Mouse (Mus musculus) midbrain, embryonic 16.5 days (tissue): ENCODE measurements around the gene Gm32742. TPM values are rescaled to one million over a fixed set of nuclear protein-coding genes. Genes with fewer than 3 reads are reported as not detected.
A peak's percentile ranks its signal among the peaks of the same experiment; 100 is the strongest.

ENCODE experiments used
- ATAC-seq: fragments of 200-750 bp; cut with Nextera tagmentation; 2 replicates; pipeline ENCODE4 v1.8.0; 2017; ENCODE audit warnings: moderate TSS enrichment
- H3K27ac ChIP-seq: fragments of 300-500 bp; sonication (generic); 2 replicates; pipeline ENCODE4 v1.5.1; 2014; ENCODE audit warnings: mild to moderate bottlenecking, low read length, mixed read lengths
- H3K27me3 ChIP-seq: fragments of 300-500 bp; sonication (generic); 2 replicates; pipeline ENCODE4 v1.6.1; 2014; ENCODE audit warnings: low read depth, low read length, mixed read lengths; ENCODE audit not compliant: control insufficient read depth, insufficient read depth
- H3K36me3 ChIP-seq: fragments of 300-500 bp; sonication (generic); 2 replicates; pipeline ENCODE4 v1.6.1; 2014; ENCODE audit warnings: mild to moderate bottlenecking, low read length, moderate library complexity, mixed read lengths; ENCODE audit not compliant: control insufficient read depth, insufficient read depth
- H3K4me1 ChIP-seq: fragments of 300-500 bp; sonication (generic); 2 replicates; pipeline ENCODE4 v1.6.1; 2014; ENCODE audit warnings: mild to moderate bottlenecking, low read length, mixed read lengths; ENCODE audit not compliant: control insufficient read depth, insufficient read depth
- H3K4me2 ChIP-seq: fragments of 300-500 bp; sonication (generic); 2 replicates; pipeline ENCODE4 v1.6.1; 2014; ENCODE audit warnings: mild to moderate bottlenecking, low read length, mixed read lengths
- H3K4me3 ChIP-seq: fragments of 300-500 bp; sonication (generic); 2 replicates; pipeline ENCODE4 v1.5.1; 2014; ENCODE audit warnings: low read depth, mild to moderate bottlenecking, low read length, moderate library complexity, mixed read lengths
- H3K9ac ChIP-seq: fragments of 300-500 bp; sonication (generic); 2 replicates; pipeline ENCODE4 v1.6.1; 2014; ENCODE audit warnings: low read depth, low read length, mixed read lengths
- H3K9me3 ChIP-seq: fragments of 300-500 bp; sonication (generic); replicated peaks from 2 replicates; pipeline ENCODE4 v1.6.1; 2014; ENCODE audit warnings: mild to moderate bottlenecking, low read length, mixed read lengths; ENCODE audit not compliant: control insufficient read depth, poor library complexity, severe bottlenecking
- WGBS: fragments of 180-500 bp; shearing (Covaris S2); extraction: QIAGEN DNeasy Blood & Tissue Kit; methylation state at CpG from one replicate; pipeline ENCODE4 v1.1.7; 2014; 5-methylcytosine and 5-hydroxymethylcytosine counted together
- microRNA counts: library from miRNA; unstranded; fragments of <30 nt; microRNA quantifications from one replicate; lab custom pipeline; 2016
- microRNA-seq: library from miRNA; unstranded; fragments of <30 nt; microRNA quantifications from one replicate; pipeline ENCODE4, GENCODE M21; 2017
- polyA plus RNA-seq: library from polyadenylated mRNA; unstranded; fragments of >200 nt; fragmentation: Nextera tagmentation; extraction: Ambion mirVana; gene quantifications from 2 replicates; pipeline ENCODE4 v1.2.1, GENCODE M21; 2015

Gm32742 gene
- polyA plus RNA-seq, 1 experiment from 2014 or later: 0.03 TPM

- H3K27me3 ChIP-seq: no peaks in the 10 kb centered on the region; the same call in 1 of the 2 replicates
- no peaks in the 10 kb centered on the region for H3K9me3 ChIP-seq
- peak; percentile 56; the same call in 1 of the 2 replicates for ATAC-seq
- H3K4me3 ChIP-seq: peak within 1 kb of the TSS; percentile 55
- no peak within 1 kb of the TSS for H3K27ac ChIP-seq
- H3K36me3 ChIP-seq: no peaks in the 10 kb centered on the region
- no peak within 1 kb of the TSS for H3K9ac ChIP-seq
- H3K4me1 ChIP-seq: peaks cover 8% of the 10 kb centered on the region
- peak within 1 kb of the TSS; percentile 100 for H3K4me2 ChIP-seq
- WGBS: 8% methylated on average over 27 of the region's 27 CpGs
These were observed 63.4 kb downstream of the Gm32742 start, which contains the start of gene 4833427G06Rik for GRCm38 (mm10) chr9:51101756-51102425. Gene 4833427G06Rik (minus strand): TSS chr9:51102078.

GRCm38 (mm10) chr9:51096306-51096705 lies 69.0 kb downstream of the Gm32742 start:
- ATAC-seq: no peak
- WGBS: 68% methylated on average over 2 of the region's 2 CpGs
- Histone ChIP-seq H3K27ac (no peak overlapping the region), H3K9ac (no peak overlapping the region), H3K4me1 (no peaks in the 10 kb centered on the region), H3K4me2 (no peak overlapping the region), H3K36me3 (no peaks in the 10 kb centered on the region), H3K27me3 (no peaks in the 10 kb centered on the region), H3K9me3 (no peaks in the 10 kb centered on the region), H3K4me3 (no peak overlapping the region)

- H3K9ac ChIP-seq: no peak overlapping the region
- no peaks in the 10 kb centered on the region for H3K4me1 ChIP-seq
- H3K36me3 ChIP-seq: no peaks in the 10 kb centered on the region
- H3K4me3 ChIP-seq: no peak overlapping the region
- WGBS: 76% methylated on average over 5 of the region's 5 CpGs
- H3K27me3 ChIP-seq: no peaks in the 10 kb centered on the region
- H3K4me2 ChIP-seq: no peak overlapping the region
- ATAC-seq: no peak
- no peak overlapping the region for H3K27ac ChIP-seq
- H3K9me3 ChIP-seq: no peaks in the 10 kb centered on the region
These were observed 71.6 kb downstream of the Gm32742 start for GRCm38 (mm10) chr9:51093697-51094096.

- H3K4me3 ChIP-seq: no peak overlapping the region
- H3K9me3 ChIP-seq: no peaks in the 10 kb centered on the region
- 83% methylated on average over 5 of the region's 5 CpGs for WGBS
- no peak overlapping the region for H3K4me2 ChIP-seq
- ATAC-seq: no peak
- H3K4me1 ChIP-seq: peaks cover 7% of the 10 kb centered on the region; the same call in 1 of the 2 replicates
- no peaks in the 10 kb centered on the region for H3K36me3 ChIP-seq
- H3K9ac ChIP-seq: no peak overlapping the region
- H3K27me3 ChIP-seq: peaks cover 6% of the 10 kb centered on the region; the same call in 1 of the 2 replicates
- H3K27ac ChIP-seq: no peak overlapping the region
These were observed 83.7 kb downstream of the Gm32742 start for GRCm38 (mm10) chr9:51081614-51082013.

MicroRNAs within 50 kb of the gene (microRNA counts, 519-probe panel; counts per million panel counts)
- microRNA mmu-miR-34b-3p (lab: Ali Mortazavi, UCI) (2,095 counts per million, percentile 55 among the panel's probes with 10 or more counts), microRNA mmu-miR-34b-5p (lab: Ali Mortazavi, UCI) (2,144 counts per million, percentile 60 among the panel's probes with 10 or more counts), microRNA mmu-miR-34c (lab: Ali Mortazavi, UCI) (2,867 counts per million, percentile 84 among the panel's probes with 10 or more counts)

Small RNA genes within 50 kb of the gene (microRNA-seq; reads per million reads assigned to microRNA genes)
- 34.3 reads per million, percentile 42 among the genes with 10 or more reads in this experiment for gene Mir34b
- 837 reads per million, percentile 77 among the genes with 10 or more reads in this experiment for gene Mir34c

Other genes with a start within 250 kb of the Gm32742 start
- 19.5 and 20.2 TPM in 2 replicates for gene Sik2, start 156.4 kb downstream of the Gm32742 start, polyA plus RNA-seq
- not detected in 2 replicates for gene Btg4, start 104.6 kb downstream of the Gm32742 start, polyA plus RNA-seq
- gene Layn, start 88.4 kb downstream of the Gm32742 start, polyA plus RNA-seq: 1.1 and 1.2 TPM in 2 replicates
- 1.2 and 1.3 TPM in 2 replicates for gene 4833427G06Rik, start 63.4 kb downstream of the Gm32742 start, polyA plus RNA-seq
- gene Pou2af1, start 48.2 kb upstream of the Gm32742 start, polyA plus RNA-seq: 0.11 and 0.16 TPM in 2 replicates
- gene Colca2, start 113.1 kb upstream of the Gm32742 start, polyA plus RNA-seq: 0.38 and 0.55 TPM in 2 replicates
- not detected in 2 replicates for gene 1810046K07Rik, start 163.4 kb upstream of the Gm32742 start, polyA plus RNA-seq